22 mouse cellular contexts compared by ENCODE assay signal in the genomic region with DNA sequence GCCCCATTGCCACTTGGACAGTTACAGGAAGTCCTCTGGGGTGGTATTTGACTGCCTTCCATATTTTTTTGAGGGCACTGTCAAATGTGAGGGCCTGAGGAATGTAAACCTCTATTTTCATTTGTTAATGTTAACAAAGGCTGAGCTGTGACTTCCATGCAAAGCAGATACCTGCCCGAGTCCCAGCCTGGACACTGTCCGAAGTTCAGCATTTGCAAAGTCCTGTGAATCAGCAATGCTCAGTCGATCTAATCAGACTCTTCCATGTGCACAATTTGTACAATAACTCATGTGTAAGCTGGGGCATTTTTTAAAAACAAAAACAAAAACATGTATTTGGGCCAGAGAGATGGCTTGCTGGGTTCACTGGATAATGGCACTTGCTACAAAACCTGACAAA.
"Had no signal": no experiment of that assay in that cellular context is flagged by ENCODE, and none has a peak within 500 bp of the region (broad histone marks: within the 10 kb centered on the region; RNA-seq: fewer than 3 reads in every experiment).

No protein-coding gene starts in this region.

- H3K4me2 ChIP-seq: hindbrain, embryonic 14.5 days; liver, embryonic 11.5 days; lung, embryonic 15.5 days; midbrain, embryonic 12.5 days; midbrain, embryonic 15.5 days; neural tube, embryonic 12.5 days; neural tube, embryonic 15.5 days had no signal

- H3K27me3 ChIP-seq: lung, embryonic 15.5 days; midbrain, embryonic 12.5 days; midbrain, embryonic 15.5 days; neural tube, embryonic 12.5 days; neural tube, embryonic 15.5 days had no signal

- H3K4me1 ChIP-seq: midbrain, embryonic 15.5 days had no signal

- H3K9ac ChIP-seq: hindbrain, embryonic 14.5 days; liver, embryonic 14.5 days; lung, embryonic 15.5 days; midbrain, embryonic 12.5 days; midbrain, embryonic 15.5 days; neural tube, embryonic 12.5 days; neural tube, embryonic 15.5 days had no signal

- ATAC-seq: hindbrain, postnatal 0 days; inflammation-experienced regulatory T-cells, adult 6 months; intestine, postnatal 0 days; midbrain, embryonic 15.5 days had no signal

- H3K36me3 ChIP-seq: lung, embryonic 15.5 days; midbrain, embryonic 12.5 days; midbrain, embryonic 15.5 days; neural tube, embryonic 12.5 days; neural tube, embryonic 15.5 days had no signal

- H3K4me3 ChIP-seq: left cerebral cortex, adult 2 months; lung, embryonic 15.5 days; midbrain, embryonic 12.5 days; midbrain, embryonic 15.5 days; neural tube, embryonic 12.5 days; neural tube, embryonic 15.5 days had no signal

- H3K9me3 ChIP-seq: lung, embryonic 15.5 days; midbrain, embryonic 12.5 days; midbrain, embryonic 15.5 days; neural tube, embryonic 12.5 days; neural tube, embryonic 15.5 days had no signal

- DNase-seq: layer of hippocampus, postnatal 36 days; lung, adult 18-20 months; right cerebral cortex, adult 18-20 months; right cerebral cortex, postnatal 14 days; right cerebral cortex, postnatal 4 days; thymus, adult 2 months; thymus, postnatal 14 days; thymus, postnatal 4 days had no signal

- H3K27ac ChIP-seq: hindbrain, embryonic 14.5 days; hindbrain, postnatal 0 days; left cerebral cortex, adult 2 months; liver, embryonic 14.5 days; lung, embryonic 15.5 days; macrophage; midbrain, embryonic 12.5 days; midbrain, embryonic 15.5 days; neural tube, embryonic 12.5 days; neural tube, embryonic 15.5 days; stomach, postnatal 0 days had no signal
